Mouse (Mus musculus) urinary bladder, adult 2 months (tissue): Measurements from ENCODE around the gene Nr5a1. TPM values are rescaled to one million over a fixed set of nuclear protein-coding genes. Genes with fewer than 3 reads are reported as not detected.
A peak's percentile ranks its signal among the peaks of the same experiment; 100 is the strongest.

Experiments used
- DNase-seq: peaks from one replicate; pipeline ENCODE4 v3.0.0; 2022; ENCODE audit warnings: low spot score
- polyA plus RNA-seq: library from polyadenylated mRNA; depleted of rRNA; stranded (reverse); fragments of >200 nt; gene quantifications from 2 replicates; pipeline ENCODE4 v1.2.3, GENCODE M21; 2012; rRNA removed

Gene Nr5a1
- polyA plus RNA-seq, 1 experiment, result not detected

DNA sequence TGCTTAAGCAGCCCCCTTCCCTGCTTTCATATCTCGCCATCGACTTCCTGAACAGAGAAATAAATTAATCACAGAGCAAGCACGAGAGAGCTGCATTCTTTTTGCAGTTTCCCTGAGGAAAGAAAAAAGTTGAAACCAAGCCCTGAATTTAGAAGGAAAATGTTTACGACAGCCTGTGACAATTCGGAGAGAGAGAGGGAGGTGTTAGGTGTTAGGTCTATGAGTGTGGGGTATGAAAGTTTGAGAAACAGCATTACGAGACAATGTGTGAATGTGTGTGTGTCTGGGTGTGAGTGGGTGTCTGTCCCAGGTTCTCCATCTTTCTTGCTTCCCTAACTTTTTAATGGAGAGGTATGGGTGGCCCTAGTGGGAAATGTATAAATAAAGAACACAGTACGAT lies 62.2 kb downstream of the Nr5a1 start:
- no peak for DNase-seq

GRCm38 (mm10) chr2:38650340-38650739 lies 64.0 kb downstream of the Nr5a1 start:
- DNase-seq, result no peak

DNA sequence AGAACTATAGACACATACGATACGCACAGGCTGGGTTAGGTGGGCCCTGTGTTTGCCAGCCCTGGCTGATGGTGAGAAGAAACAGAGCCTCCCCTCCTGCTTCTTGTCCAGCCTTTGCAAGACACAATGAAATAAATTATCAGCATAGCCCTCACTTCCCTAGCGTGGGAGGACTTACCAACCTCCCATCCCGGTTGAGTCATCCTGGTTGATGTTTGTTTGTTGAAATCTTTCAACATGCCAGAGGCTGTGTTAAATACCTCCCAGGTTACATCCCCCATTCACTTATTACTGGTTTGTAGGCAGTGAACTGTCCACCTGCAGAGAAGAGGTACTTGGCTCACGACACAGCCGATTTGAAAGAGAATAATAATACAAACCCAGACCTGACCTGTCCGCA lies 66.7 kb downstream of the Nr5a1 start:
- no peak for DNase-seq

GRCm38 (mm10) chr2:38647201-38647606 lies 67.1 kb downstream of the Nr5a1 start:
- DNase-seq, result no peak

GRCm38 (mm10) chr2:38645936-38646335 lies 68.4 kb downstream of the Nr5a1 start:
- no peak for DNase-seq

DNA sequence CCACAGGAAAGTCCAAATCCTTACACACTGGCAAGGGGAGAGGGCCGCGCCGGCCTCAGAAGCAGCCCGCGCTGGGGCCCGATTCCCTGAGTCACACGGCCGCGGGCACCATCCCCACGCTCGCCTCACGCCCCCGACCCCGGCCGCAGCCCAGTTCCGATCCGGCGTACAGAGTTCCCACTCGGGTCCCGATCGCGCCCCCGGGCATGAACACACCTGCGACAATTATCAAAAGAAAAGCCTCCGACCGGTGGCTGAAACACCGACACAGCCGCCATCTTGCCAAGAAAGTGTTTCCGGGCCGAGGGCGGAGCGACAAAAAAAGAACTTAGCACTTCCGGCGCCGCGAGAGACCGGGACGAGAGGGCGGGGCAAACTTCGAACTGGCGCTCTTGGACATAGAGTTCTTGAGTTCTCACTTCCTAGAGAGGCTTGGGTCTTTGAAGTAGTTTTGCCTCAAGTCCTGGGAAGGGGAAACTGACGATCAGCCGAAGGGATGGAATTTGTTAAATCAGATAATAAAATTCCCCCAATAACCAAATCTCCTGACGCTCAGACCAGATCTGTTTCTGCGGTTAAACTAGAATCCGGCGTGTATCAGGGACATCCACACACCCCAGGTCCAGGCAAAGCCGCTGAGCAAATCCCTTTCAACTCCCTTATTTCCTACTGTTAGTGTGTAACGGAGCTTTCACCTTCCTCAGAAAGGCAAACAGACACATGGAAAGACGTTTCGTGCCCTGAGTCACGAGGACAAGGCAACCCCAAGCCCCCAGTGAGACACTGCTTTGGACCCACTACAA lies 70.5 kb downstream of the Nr5a1 start, which contains the start of gene Psmb7:
TSS of gene Psmb7 (minus strand) at position 463 of the 803 bp plus-strand sequence.
- DNase-seq, result peak; percentile 61

Other genes starting within 250 kb of the Nr5a1 start
- gene Nek6, start 202.9 kb downstream of the Nr5a1 start, polyA plus RNA-seq, result 18.9 and 20.2 TPM in 2 replicates
- gene Psmb7, start 70.5 kb downstream of the Nr5a1 start, polyA plus RNA-seq, result 178 and 196 TPM in 2 replicates
- gene Nr6a1, start 213.1 kb upstream of the Nr5a1 start, polyA plus RNA-seq, result 5.3 and 5.4 TPM in 2 replicates
- gene Olfml2a, start 217.4 kb upstream of the Nr5a1 start, polyA plus RNA-seq, result 7.7 and 12.3 TPM in 2 replicates